Mouse (Mus musculus): ENCODE results near the gene Map1b. TPM values are rescaled to one million over a fixed set of nuclear protein-coding genes. Genes with fewer than 3 reads are reported as not detected.

Map1b gene
- polyA plus RNA-seq, 1 experiment from 2014 or later: 1,521 TPM

GRCm38 (mm10) chr13:99474108-99474507, 42.2 kb downstream of the Map1b start:
- Histone ChIP-seq H3K4me3 (ENCODE audit: low read depth, low read length) (no peak overlapping the region), H3K4me1 (replicated peaks; ENCODE audit: control insufficient read depth, insufficient read depth, low read length) (peaks cover 10% of the 10 kb centered on the region), H3K9ac (ENCODE audit: low read depth, low read length) (no peak overlapping the region), H3K4me2 (replicated peaks; ENCODE audit: low read depth, low read length) (no peak overlapping the region), H3K27ac (ENCODE audit: low read depth, low read length) (no peak overlapping the region), H3K27me3 (ENCODE audit: control insufficient read depth, insufficient read depth, low read length) (no peaks in the 10 kb centered on the region), H3K9me3 (ENCODE audit: control insufficient read depth, low read length) (no peaks in the 10 kb centered on the region), H3K36me3 (ENCODE audit: control insufficient read depth, insufficient read depth, low read length) (no peaks in the 10 kb centered on the region)
- WGBS: 60% methylated on average over 7 of the region's 7 CpGs
- no peak for ATAC-seq (ENCODE audit: low FRiP score)
- no peak for DNase-seq (ENCODE audit: low spot score)

- H3K4me1 ChIP-seq (replicated peaks; ENCODE audit: control insufficient read depth, insufficient read depth, low read length): peaks cover 10% of the 10 kb centered on the region
- no peak overlapping the region for H3K9ac ChIP-seq (ENCODE audit: low read depth, low read length)
Observed at GRCm38 (mm10) chr13:99472028-99472427, 44.3 kb downstream of the Map1b start.

GRCm38 (mm10) chr13:99470084-99470483, 46.3 kb downstream of the Map1b start:
- H3K4me2 ChIP-seq (replicated peaks; ENCODE audit: low read depth, low read length): no peak overlapping the region
- H3K36me3 ChIP-seq (ENCODE audit: control insufficient read depth, insufficient read depth, low read length): no peaks in the 10 kb centered on the region
- H3K27ac ChIP-seq (ENCODE audit: low read depth, low read length): 0 out of 2 replicates have a peak overlapping the region, but pooled peaks have one; percentile 47
- H3K9ac ChIP-seq (ENCODE audit: low read depth, low read length): no peak overlapping the region
- no peak for DNase-seq (ENCODE audit: low spot score)
- ATAC-seq (ENCODE audit: low FRiP score): no peak
- no peak overlapping the region for H3K4me3 ChIP-seq (ENCODE audit: low read depth, low read length)
- 48% methylated on average over 7 of the region's 7 CpGs for WGBS
- no peaks in the 10 kb centered on the region for H3K27me3 ChIP-seq (ENCODE audit: control insufficient read depth, insufficient read depth, low read length)
- H3K4me1 ChIP-seq (replicated peaks; ENCODE audit: control insufficient read depth, insufficient read depth, low read length): peaks cover 7% of the 10 kb centered on the region; the same call in 1 of the 2 replicates
- no peaks in the 10 kb centered on the region for H3K9me3 ChIP-seq (ENCODE audit: control insufficient read depth, low read length)

More at GRCm38 (mm10) chr13:99472028-99472427, 44.3 kb downstream of the Map1b start:
- Histone ChIP-seq H3K36me3 (ENCODE audit: control insufficient read depth, insufficient read depth, low read length) (no peaks in the 10 kb centered on the region), H3K4me2 (replicated peaks; ENCODE audit: low read depth, low read length) (no peak overlapping the region), H3K27ac (ENCODE audit: low read depth, low read length) (no peak overlapping the region), H3K9me3 (ENCODE audit: control insufficient read depth, low read length) (no peaks in the 10 kb centered on the region), H3K27me3 (ENCODE audit: control insufficient read depth, insufficient read depth, low read length) (no peaks in the 10 kb centered on the region), H3K4me3 (ENCODE audit: low read depth, low read length) (no peak overlapping the region)
- no peak for ATAC-seq (ENCODE audit: low FRiP score)
- no peak for DNase-seq (ENCODE audit: low spot score)
- 91% methylated on average over 9 of the region's 9 CpGs for WGBS

GRCm38 (mm10) chr13:99468267-99468666, 48.1 kb downstream of the Map1b start:
- no peaks in the 10 kb centered on the region for H3K9me3 ChIP-seq (ENCODE audit: control insufficient read depth, low read length)
- H3K36me3 ChIP-seq (ENCODE audit: control insufficient read depth, insufficient read depth, low read length): no peaks in the 10 kb centered on the region
- no peak for DNase-seq (ENCODE audit: low spot score)
- WGBS: 83% methylated on average over 2 of the region's 2 CpGs
- no peak overlapping the region for H3K4me3 ChIP-seq (ENCODE audit: low read depth, low read length)
- H3K4me2 ChIP-seq (replicated peaks; ENCODE audit: low read depth, low read length): no peak overlapping the region
- no peak overlapping the region for H3K9ac ChIP-seq (ENCODE audit: low read depth, low read length)
- no peaks in the 10 kb centered on the region for H3K27me3 ChIP-seq (ENCODE audit: control insufficient read depth, insufficient read depth, low read length)
- H3K4me1 ChIP-seq (replicated peaks; ENCODE audit: control insufficient read depth, insufficient read depth, low read length): 0 out of 2 replicates have a peak, but pooled peaks cover 4% of the 10 kb centered on the region
- H3K27ac ChIP-seq (ENCODE audit: low read depth, low read length): no peak overlapping the region
- no peak for ATAC-seq (ENCODE audit: low FRiP score)

GRCm38 (mm10) chr13:99466811-99467315, 49.5 kb downstream of the Map1b start:
- no peak overlapping the region for H3K27ac ChIP-seq (ENCODE audit: low read depth, low read length)

GRCm38 (mm10) chr13:99466064-99466463, 50.3 kb downstream of the Map1b start:
- Histone ChIP-seq H3K9ac (ENCODE audit: low read depth, low read length) (no peak overlapping the region), H3K4me3 (ENCODE audit: low read depth, low read length) (no peak overlapping the region), H3K36me3 (ENCODE audit: control insufficient read depth, insufficient read depth, low read length) (no peaks in the 10 kb centered on the region), H3K27ac (ENCODE audit: low read depth, low read length) (no peak overlapping the region), H3K27me3 (ENCODE audit: control insufficient read depth, insufficient read depth, low read length) (no peaks in the 10 kb centered on the region), H3K4me2 (replicated peaks; ENCODE audit: low read depth, low read length) (no peak overlapping the region), H3K4me1 (replicated peaks; ENCODE audit: control insufficient read depth, insufficient read depth, low read length) (0 out of 2 replicates have a peak, but pooled peaks cover 4% of the 10 kb centered on the region), H3K9me3 (ENCODE audit: control insufficient read depth, low read length) (no peaks in the 10 kb centered on the region)
- peak; percentile 57; the same call in 1 of the 2 replicates for ATAC-seq (ENCODE audit: low FRiP score)
- DNase-seq (ENCODE audit: low spot score): no peak
- 38% methylated on average over 2 of the region's 2 CpGs for WGBS

More at GRCm38 (mm10) chr13:99466811-99467315, 49.5 kb downstream of the Map1b start:
- Histone ChIP-seq H3K4me2 (replicated peaks; ENCODE audit: low read depth, low read length) (no peak overlapping the region), H3K27me3 (ENCODE audit: control insufficient read depth, insufficient read depth, low read length) (no peaks in the 10 kb centered on the region), H3K9me3 (ENCODE audit: control insufficient read depth, low read length) (no peaks in the 10 kb centered on the region), H3K4me3 (ENCODE audit: low read depth, low read length) (no peak overlapping the region), H3K9ac (ENCODE audit: low read depth, low read length) (no peak overlapping the region), H3K4me1 (replicated peaks; ENCODE audit: control insufficient read depth, insufficient read depth, low read length) (0 out of 2 replicates have a peak, but pooled peaks cover 4% of the 10 kb centered on the region), H3K36me3 (ENCODE audit: control insufficient read depth, insufficient read depth, low read length) (no peaks in the 10 kb centered on the region)
- 36% methylated on average over 6 of the region's 6 CpGs for WGBS
- DNase-seq (ENCODE audit: low spot score): no peak
- no peak for ATAC-seq (ENCODE audit: low FRiP score)

- H3K9me3 ChIP-seq (ENCODE audit: control insufficient read depth, low read length): no peaks in the 10 kb centered on the region
- H3K4me1 ChIP-seq (replicated peaks; ENCODE audit: control insufficient read depth, insufficient read depth, low read length): 0 out of 2 replicates have a peak, but pooled peaks cover 4% of the 10 kb centered on the region
- no peak overlapping the region for H3K4me3 ChIP-seq (ENCODE audit: low read depth, low read length)
- H3K9ac ChIP-seq (ENCODE audit: low read depth, low read length): no peak overlapping the region
- ATAC-seq (ENCODE audit: low FRiP score) (no peak), DNase-seq (ENCODE audit: low spot score) (no peak)
- no peaks in the 10 kb centered on the region for H3K27me3 ChIP-seq (ENCODE audit: control insufficient read depth, insufficient read depth, low read length)
- WGBS: 60% methylated on average over 4 of the region's 4 CpGs
- no peak overlapping the region for H3K27ac ChIP-seq (ENCODE audit: low read depth, low read length)
- no peaks in the 10 kb centered on the region for H3K36me3 ChIP-seq (ENCODE audit: control insufficient read depth, insufficient read depth, low read length)
- H3K4me2 ChIP-seq (replicated peaks; ENCODE audit: low read depth, low read length): no peak overlapping the region
Observed at GRCm38 (mm10) chr13:99464551-99464950, 51.8 kb downstream of the Map1b start.

GRCm38 (mm10) chr13:99461886-99462285, 54.5 kb downstream of the Map1b start:
- Histone ChIP-seq H3K27me3 (ENCODE audit: control insufficient read depth, insufficient read depth, low read length) (no peaks in the 10 kb centered on the region), H3K27ac (ENCODE audit: low read depth, low read length) (no peak overlapping the region), H3K36me3 (ENCODE audit: control insufficient read depth, insufficient read depth, low read length) (no peaks in the 10 kb centered on the region), H3K4me1 (replicated peaks; ENCODE audit: control insufficient read depth, insufficient read depth, low read length) (0 out of 2 replicates have a peak, but pooled peaks cover 4% of the 10 kb centered on the region), H3K9me3 (ENCODE audit: control insufficient read depth, low read length) (no peaks in the 10 kb centered on the region), H3K9ac (ENCODE audit: low read depth, low read length) (no peak overlapping the region), H3K4me2 (replicated peaks; ENCODE audit: low read depth, low read length) (no peak overlapping the region), H3K4me3 (ENCODE audit: low read depth, low read length) (no peak overlapping the region)
- ATAC-seq (ENCODE audit: low FRiP score) (no peak), DNase-seq (ENCODE audit: low spot score) (no peak)
- 95% methylated on average over 4 of the region's 4 CpGs for WGBS

GRCm38 (mm10) chr13:99459612-99460011, 56.7 kb downstream of the Map1b start:
- Histone ChIP-seq H3K36me3 (ENCODE audit: control insufficient read depth, insufficient read depth, low read length) (no peaks in the 10 kb centered on the region), H3K9ac (ENCODE audit: low read depth, low read length) (no peak overlapping the region), H3K4me3 (ENCODE audit: low read depth, low read length) (no peak overlapping the region), H3K4me1 (replicated peaks; ENCODE audit: control insufficient read depth, insufficient read depth, low read length) (no peaks in the 10 kb centered on the region), H3K4me2 (replicated peaks; ENCODE audit: low read depth, low read length) (no peak overlapping the region), H3K27me3 (ENCODE audit: control insufficient read depth, insufficient read depth, low read length) (no peaks in the 10 kb centered on the region), H3K27ac (ENCODE audit: low read depth, low read length) (no peak overlapping the region), H3K9me3 (ENCODE audit: control insufficient read depth, low read length) (no peaks in the 10 kb centered on the region)
- DNase-seq (ENCODE audit: low spot score): no peak
- WGBS: 94% methylated on average over 4 of the region's 4 CpGs
- ATAC-seq (ENCODE audit: low FRiP score): no peak
